Mouse (Mus musculus) midbrain, embryonic 10.5 days (tissue): ENCODE results near the gene Rhbg. TPM values are rescaled to one million over a fixed set of nuclear protein-coding genes. Genes with fewer than 3 reads are reported as not detected.

Experiments
- DNase-seq: peaks from one replicate; pipeline ENCODE4 v3.0.0-alpha.2; 2017; ENCODE audit warnings: low spot score
- H3K27ac ChIP-seq: fragments of 300-500 bp; sonication (generic); replicated peaks from 2 replicates; pipeline ENCODE4 v1.5.1; 2016; ENCODE audit warnings: mild to moderate bottlenecking
- H3K27me3 ChIP-seq: fragments of 300-500 bp; sonication (generic); 2 replicates; pipeline ENCODE4 v1.6.1; 2016; ENCODE audit warnings: low read depth, mild to moderate bottlenecking; ENCODE audit not compliant: poor library complexity, severe bottlenecking
- H3K36me3 ChIP-seq: fragments of 300-500 bp; sonication (generic); 2 replicates; pipeline ENCODE4 v1.6.1; 2016; ENCODE audit warnings: mild to moderate bottlenecking, moderate library complexity
- H3K4me1 ChIP-seq: fragments of 300-500 bp; sonication (generic); 2 replicates; pipeline ENCODE4 v1.6.1; 2016
- H3K4me3 ChIP-seq: fragments of 300-500 bp; sonication (generic); 2 replicates; pipeline ENCODE4 v1.5.1; 2016; ENCODE audit warnings: mild to moderate bottlenecking, moderate library complexity
- H3K9me3 ChIP-seq: fragments of 300-500 bp; sonication (generic); replicated peaks from 2 replicates; pipeline ENCODE4 v1.6.1; 2016; ENCODE audit warnings: mild to moderate bottlenecking
- WGBS: fragments of 180-500 bp; shearing (Covaris S2); methylation state at CpG from one replicate; pipeline ENCODE4 v1.1.7; 2016; 5-methylcytosine and 5-hydroxymethylcytosine counted together
- polyA plus RNA-seq: library from polyadenylated mRNA; unstranded; fragments of >200 nt; fragmentation: Nextera tagmentation; extraction: Ambion mirVana; gene quantifications from 2 replicates; pipeline ENCODE4 v1.2.1, GENCODE M21; 2016

The Rhbg gene
- polyA plus RNA-seq, 1 experiment from 2014 or later, result not detected

GRCm38 (mm10) chr3:88210918-88211317 is 43.6 kb downstream of the Rhbg start:
- Histone ChIP-seq H3K4me1 (peaks cover 64% of the 10 kb centered on the region), H3K27ac (no peak overlapping the region), H3K4me3 (no peak overlapping the region), H3K36me3 (0 out of 2 replicates have a peak, but pooled peaks cover 3% of the 10 kb centered on the region), H3K27me3 (peaks cover 100% of the 10 kb centered on the region), H3K9me3 (no peaks in the 10 kb centered on the region)
- 9% methylated on average over 2 of the region's 2 CpGs for WGBS
- DNase-seq, result no peak

GRCm38 (mm10) chr3:88210121-88210520 is 44.4 kb downstream of the Rhbg start:
- H3K4me3 ChIP-seq, result peak overlapping the region; percentile 47; the same call in 1 of the 2 replicates
- H3K27ac ChIP-seq, result no peak overlapping the region
- no peak for DNase-seq
- H3K27me3 ChIP-seq, result peaks cover 100% of the 10 kb centered on the region
- WGBS, result 11% methylated on average over 2 of the region's 2 CpGs
- peaks cover 64% of the 10 kb centered on the region for H3K4me1 ChIP-seq
- H3K36me3 ChIP-seq, result 0 out of 2 replicates have a peak, but pooled peaks cover 3% of the 10 kb centered on the region
- H3K9me3 ChIP-seq, result no peaks in the 10 kb centered on the region

GRCm38 (mm10) chr3:88209306-88209705 is 45.2 kb downstream of the Rhbg start:
- H3K27me3 ChIP-seq, result peaks cover 100% of the 10 kb centered on the region
- H3K36me3 ChIP-seq, result no peaks in the 10 kb centered on the region
- DNase-seq, result no peak
- WGBS, result under 1% methylated on average over 6 of the region's 6 CpGs
- no peaks in the 10 kb centered on the region for H3K9me3 ChIP-seq
- peak overlapping the region; percentile 47; the same call in 1 of the 2 replicates for H3K4me3 ChIP-seq
- H3K4me1 ChIP-seq, result peaks cover 63% of the 10 kb centered on the region
- H3K27ac ChIP-seq, result no peak overlapping the region; the same call in 1 of the 2 replicates

- 2% methylated on average over 3 of the region's 3 CpGs for WGBS
- DNase-seq, result no peak
- Histone ChIP-seq H3K36me3 (no peaks in the 10 kb centered on the region), H3K27me3 (peaks cover 100% of the 10 kb centered on the region), H3K9me3 (no peaks in the 10 kb centered on the region), H3K4me1 (peaks cover 59% of the 10 kb centered on the region), H3K4me3 (peak overlapping the region; percentile 47; the same call in 1 of the 2 replicates), H3K27ac (no peak overlapping the region; the same call in 1 of the 2 replicates)
Measured at GRCm38 (mm10) chr3:88208226-88208720, 46.2 kb downstream of the Rhbg start.

DNA sequence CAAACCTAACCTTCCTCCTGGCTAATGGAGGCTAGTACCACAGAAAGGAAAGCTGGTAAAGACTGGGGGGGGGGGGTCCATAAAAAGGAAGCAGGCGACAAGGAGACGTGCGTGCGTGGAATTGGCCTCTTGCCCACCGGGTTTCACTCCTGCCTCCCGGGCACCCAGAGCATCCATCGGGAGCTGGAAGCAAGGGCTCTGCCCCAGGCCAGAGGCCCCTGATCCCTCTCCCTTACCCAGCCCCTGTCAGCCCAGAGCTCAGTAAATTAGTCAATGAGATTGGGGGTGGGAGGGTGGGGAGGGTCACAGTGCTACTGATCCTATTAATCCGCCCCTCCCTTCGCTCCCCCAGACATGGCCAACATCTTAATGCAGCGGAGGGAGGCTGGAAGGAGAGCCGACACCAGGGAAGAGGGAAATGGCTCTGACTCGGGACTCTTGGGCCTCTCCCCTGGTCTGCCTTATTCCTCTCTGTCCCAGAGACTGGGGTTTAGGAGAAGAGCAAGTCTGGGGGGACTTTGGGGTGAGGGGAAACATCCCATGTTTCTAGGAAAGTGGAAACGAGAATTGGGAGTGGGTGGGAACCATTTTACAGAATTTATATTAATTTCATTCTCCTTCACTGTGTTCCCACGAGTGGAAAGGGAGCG is 46.9 kb downstream of the Rhbg start:
- H3K36me3 ChIP-seq, result no peaks in the 10 kb centered on the region
- H3K4me3 ChIP-seq, result peak overlapping the region; percentile 47
- peaks cover 62% of the 10 kb centered on the region for H3K4me1 ChIP-seq
- peaks cover 100% of the 10 kb centered on the region for H3K27me3 ChIP-seq
- H3K27ac ChIP-seq, result no peak overlapping the region; the same call in 1 of the 2 replicates
- no peak for DNase-seq
- 2% methylated on average over 15 of the region's 15 CpGs for WGBS
- no peaks in the 10 kb centered on the region for H3K9me3 ChIP-seq

DNA sequence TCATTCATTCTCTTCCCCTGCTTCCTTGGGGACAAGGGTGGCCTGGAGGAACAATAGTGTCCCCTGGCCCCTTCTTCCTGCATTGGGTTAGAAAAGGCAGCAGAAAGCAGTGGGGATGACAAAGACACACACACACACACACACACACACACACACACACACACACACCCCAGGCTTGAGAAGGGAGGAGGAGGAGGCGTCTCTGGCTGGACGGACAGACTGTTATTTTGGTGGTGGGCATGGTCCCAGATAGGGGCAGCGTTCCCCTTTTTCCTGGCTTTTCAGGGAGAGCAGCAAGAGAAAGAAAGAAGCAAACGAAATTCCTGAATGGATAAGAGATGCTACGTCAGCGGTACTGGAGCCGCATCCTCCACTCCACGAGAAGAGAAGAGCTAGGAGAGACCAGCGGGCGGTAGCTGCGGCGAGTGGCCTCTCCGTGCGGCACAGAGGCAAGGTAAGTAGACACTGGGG is 47.6 kb downstream of the Rhbg start:
- 1% methylated on average over 14 of the region's 14 CpGs for WGBS
- Histone ChIP-seq H3K9me3 (no peaks in the 10 kb centered on the region), H3K36me3 (no peaks in the 10 kb centered on the region), H3K4me3 (peak overlapping the region; percentile 47), H3K27me3 (peaks cover 100% of the 10 kb centered on the region), H3K27ac (no peak overlapping the region; the same call in 1 of the 2 replicates), H3K4me1 (peaks cover 62% of the 10 kb centered on the region)
- no peak for DNase-seq

- Histone ChIP-seq H3K36me3 (no peaks in the 10 kb centered on the region), H3K4me1 (peaks cover 62% of the 10 kb centered on the region), H3K27ac (no peak overlapping the region; the same call in 1 of the 2 replicates), H3K27me3 (peaks cover 100% of the 10 kb centered on the region), H3K4me3 (peak overlapping the region; percentile 47; the same call in 1 of the 2 replicates), H3K9me3 (no peaks in the 10 kb centered on the region)
- no peak for DNase-seq
- 3% methylated on average over 3 of the region's 3 CpGs for WGBS
Measured at GRCm38 (mm10) chr3:88206500-88206899, 48.0 kb downstream of the Rhbg start.

DNA sequence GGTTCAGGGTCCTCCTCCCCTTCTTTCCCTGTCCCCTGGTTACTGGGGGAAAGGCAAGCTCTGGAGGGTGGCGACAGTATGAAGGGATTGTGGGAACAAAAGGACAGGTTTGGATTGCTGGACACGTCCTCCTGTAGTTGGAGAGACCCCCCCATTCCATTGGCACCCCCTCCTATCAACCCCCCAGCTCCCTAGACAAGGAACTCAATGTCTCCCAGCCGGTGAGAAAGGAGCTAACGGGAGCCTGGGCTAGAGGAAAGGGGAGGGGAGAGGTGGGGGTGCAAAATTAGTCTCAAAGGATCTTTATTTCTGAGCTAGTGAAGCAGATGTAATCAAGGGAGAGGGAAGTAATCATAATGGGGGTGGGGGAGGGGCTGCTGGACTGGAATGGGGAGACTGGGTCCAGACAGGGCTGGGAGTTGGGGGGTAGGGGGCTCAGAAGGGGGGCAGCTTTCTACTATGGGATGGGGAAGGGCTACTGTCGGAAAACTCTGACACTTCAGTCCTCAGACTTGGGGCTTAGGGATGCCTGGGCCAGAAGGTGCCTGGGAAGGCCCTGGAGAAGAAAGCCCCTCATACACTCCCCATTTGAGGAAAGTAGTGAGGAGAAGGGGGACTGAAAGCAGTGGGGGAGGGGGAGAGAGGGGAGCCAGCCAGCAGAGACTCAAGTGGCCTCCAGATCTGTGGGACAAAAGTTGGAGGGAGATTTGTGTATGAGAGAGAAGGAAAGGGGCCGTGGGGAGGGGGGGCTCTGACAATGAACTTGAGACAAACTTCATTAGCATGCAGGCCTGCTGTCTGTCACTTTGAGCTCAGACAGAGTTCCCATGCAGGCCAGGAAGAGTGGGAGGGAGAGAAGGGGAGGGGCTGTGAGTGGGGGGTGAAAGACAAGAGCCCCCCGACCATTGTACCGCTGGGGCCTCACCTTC is 48.7 kb downstream of the Rhbg start:
- Histone ChIP-seq H3K27ac (no peak overlapping the region; the same call in 1 of the 2 replicates), H3K27me3 (peaks cover 100% of the 10 kb centered on the region), H3K36me3 (no peaks in the 10 kb centered on the region), H3K4me1 (peaks cover 64% of the 10 kb centered on the region), H3K4me3 (peak overlapping the region; percentile 47; the same call in 1 of the 2 replicates), H3K9me3 (no peaks in the 10 kb centered on the region)
- DNase-seq, result no peak
- 1% methylated on average over 8 of the region's 8 CpGs for WGBS

DNA sequence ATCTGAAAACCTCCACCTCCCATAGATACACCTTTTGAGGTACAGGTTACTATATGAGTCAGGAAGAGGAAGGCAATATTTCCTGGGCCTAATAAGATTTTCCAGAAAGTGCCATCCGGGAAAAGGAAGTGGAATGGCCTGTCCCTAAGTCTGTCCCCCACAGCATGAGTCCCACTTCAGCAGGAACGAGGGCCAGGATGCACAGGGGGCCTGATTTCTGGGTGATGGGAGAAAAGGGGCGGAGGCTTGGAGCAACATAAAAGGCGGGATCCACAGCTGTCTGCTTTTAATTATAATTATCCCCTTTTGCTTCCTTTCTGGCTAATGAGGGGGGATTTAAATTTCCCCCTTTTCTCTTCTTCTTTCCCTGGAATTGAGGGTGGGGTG is 49.3 kb downstream of the Rhbg start:
- Histone ChIP-seq H3K4me1 (peaks cover 67% of the 10 kb centered on the region), H3K27me3 (peaks cover 100% of the 10 kb centered on the region), H3K36me3 (no peaks in the 10 kb centered on the region), H3K4me3 (no peak overlapping the region; the same call in 1 of the 2 replicates), H3K9me3 (no peaks in the 10 kb centered on the region), H3K27ac (no peak overlapping the region; the same call in 1 of the 2 replicates)
- DNase-seq, result no peak
- 2% methylated on average over 4 of the region's 4 CpGs for WGBS

DNA sequence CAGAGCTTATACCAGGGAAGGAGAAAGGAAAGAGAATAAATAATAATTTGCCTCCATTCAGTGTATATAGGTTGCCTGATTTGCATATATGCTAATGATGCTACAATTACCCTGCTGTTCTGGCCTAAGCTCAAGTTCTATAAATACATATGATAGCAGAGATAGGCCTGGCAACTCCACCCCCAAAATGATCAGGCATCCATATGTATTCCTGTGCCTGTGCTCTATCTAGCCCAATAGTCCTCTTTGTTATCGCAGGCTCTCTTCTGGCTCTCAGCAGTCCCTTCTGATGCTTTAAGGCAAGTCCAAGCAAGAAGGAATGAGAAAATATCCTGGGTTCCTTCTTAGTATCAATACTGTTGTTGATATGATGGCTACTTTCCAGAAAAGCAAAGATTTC is 49.8 kb downstream of the Rhbg start:
- Histone ChIP-seq H3K9me3 (no peaks in the 10 kb centered on the region), H3K36me3 (no peaks in the 10 kb centered on the region), H3K27me3 (peaks cover 100% of the 10 kb centered on the region), H3K4me1 (peaks cover 65% of the 10 kb centered on the region), H3K4me3 (no peak overlapping the region), H3K27ac (no peak overlapping the region; the same call in 1 of the 2 replicates)
- no peak for DNase-seq
- WGBS, result 12% methylated on average over 1 of the region's 1 CpGs

DNA sequence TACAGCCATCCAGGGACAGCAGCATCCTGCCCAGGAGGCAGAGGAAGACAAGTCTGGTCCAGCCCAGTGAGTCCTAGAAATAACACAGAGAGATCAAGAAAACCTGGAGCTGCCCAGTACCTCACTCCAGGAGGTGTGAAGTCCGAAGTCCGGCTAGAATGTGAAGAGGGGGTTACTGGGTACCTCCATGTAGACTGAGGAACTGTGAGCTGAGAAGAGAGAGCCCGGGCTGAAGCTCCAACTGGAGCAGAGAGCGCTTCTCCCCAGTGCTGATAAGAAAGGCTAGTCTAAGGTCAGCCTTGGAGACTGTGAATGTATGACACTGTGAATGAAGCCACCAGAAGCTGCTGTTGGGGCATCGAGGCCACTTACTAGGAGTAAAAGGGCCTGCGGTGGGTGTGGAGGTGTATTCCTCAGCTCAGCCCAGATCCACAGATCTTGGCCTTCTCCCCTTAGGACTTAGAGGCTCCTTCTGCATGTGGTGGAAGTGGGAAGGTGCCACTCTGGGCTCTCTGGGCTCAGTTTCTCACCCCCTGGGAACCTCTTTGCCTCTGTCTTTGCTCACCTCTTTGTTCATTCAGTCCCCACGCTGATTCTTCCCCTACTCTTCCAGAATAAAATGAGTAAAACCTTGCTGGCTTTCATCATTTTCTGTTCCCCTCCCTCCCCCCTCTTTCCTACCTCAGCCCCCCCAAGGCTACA is 50.4 kb downstream of the Rhbg start:
- H3K27me3 ChIP-seq, result peaks cover 100% of the 10 kb centered on the region
- no peaks in the 10 kb centered on the region for H3K36me3 ChIP-seq
- peaks cover 59% of the 10 kb centered on the region for H3K4me1 ChIP-seq
- H3K27ac ChIP-seq, result no peak overlapping the region; the same call in 1 of the 2 replicates
- WGBS, result 4% methylated on average over 7 of the region's 7 CpGs
- DNase-seq, result no peak
- H3K4me3 ChIP-seq, result no peak overlapping the region
- H3K9me3 ChIP-seq, result no peaks in the 10 kb centered on the region

GRCm38 (mm10) chr3:88203456-88203855 is 51.1 kb downstream of the Rhbg start:
- no peak for DNase-seq
- Histone ChIP-seq H3K27ac (no peak overlapping the region; the same call in 1 of the 2 replicates), H3K36me3 (no peaks in the 10 kb centered on the region), H3K9me3 (no peaks in the 10 kb centered on the region), H3K4me1 (peaks cover 63% of the 10 kb centered on the region), H3K27me3 (peaks cover 100% of the 10 kb centered on the region), H3K4me3 (no peak overlapping the region)
- WGBS, result 7% methylated on average over 5 of the region's 5 CpGs
